Comparison of ENCODE assay signal across 23 mouse cellular contexts in genomic region chr5:122148107-122148506, GRCm38 (mm10). TPM values are rescaled to one million over a fixed set of nuclear protein-coding genes. Genes with fewer than 3 reads are reported as not detected.
"Had no signal": no experiment of that assay in that cellular context is flagged by ENCODE, and none has a peak within 500 bp of the region (broad histone marks: within the 10 kb centered on the region; RNA-seq: fewer than 3 reads in every experiment).

No protein-coding gene starts in this region.

- H3K27me3 ChIP-seq: midbrain, embryonic 13.5 days; midbrain, embryonic 15.5 days; neural tube, embryonic 13.5 days; neural tube, embryonic 15.5 days had no signal

- H3K4me3 ChIP-seq: megakaryocyte, embryonic 14.5 days; midbrain, embryonic 13.5 days; midbrain, embryonic 15.5 days; neural tube, embryonic 13.5 days; neural tube, embryonic 15.5 days had no signal

- H3K4me1 ChIP-seq: midbrain, embryonic 13.5 days; midbrain, embryonic 15.5 days; neural tube, embryonic 13.5 days had no signal

- H3K9me3 ChIP-seq: megakaryocyte, embryonic 14.5 days; midbrain, embryonic 13.5 days; midbrain, embryonic 15.5 days; neural tube, embryonic 13.5 days; neural tube, embryonic 15.5 days had no signal

- H3K9ac ChIP-seq: lung, embryonic 14.5 days; midbrain, embryonic 13.5 days; midbrain, embryonic 15.5 days; neural tube, embryonic 13.5 days; neural tube, embryonic 15.5 days had no signal

- H3K27ac ChIP-seq: midbrain, embryonic 13.5 days; midbrain, embryonic 15.5 days; neural tube, embryonic 13.5 days; neural tube, embryonic 15.5 days had no signal

- H3K36me3 ChIP-seq: midbrain, embryonic 13.5 days; midbrain, embryonic 15.5 days; neural tube, embryonic 13.5 days; neural tube, embryonic 15.5 days had no signal

- DNase-seq: lung, adult 18-20 months; lung, embryonic 14.5 days; lung, postnatal 10 days; retina, postnatal 1 day; right cerebral cortex, adult 18-20 months; right cerebral cortex, postnatal 25 days; right cerebral cortex, postnatal 4 days; spleen, adult 18-20 months; thymus, adult 2 months; thymus, postnatal 25 days; thymus, postnatal 4 days had no signal

RNA-seq across cellular contexts. Expression of gene Ccdc63, which starts 7.5 kb away (rescaled TPM):
- polyA plus RNA-seq: midbrain, embryonic 13.5 days; midbrain, embryonic 15.5 days; midbrain, postnatal 0 days; neural tube, embryonic 11.5 days; stomach, embryonic 14.5 days; stomach, embryonic 16.5 days had no signal

RNA-seq across cellular contexts. Expression of gene Myl2, which starts 47.4 kb away (rescaled TPM):
- polyA plus RNA-seq: macrophage; small intestine, adult 2 months; urinary bladder, adult 2 months had no signal
